Mouse (Mus musculus) forebrain, embryonic 13.5 days (tissue): ENCODE measurements around the gene Atp8a2. TPM values are rescaled to one million over a fixed set of nuclear protein-coding genes. Genes with fewer than 3 reads are reported as not detected.

Experiments used
- ATAC-seq: fragments of 200-750 bp; cut with Nextera tagmentation; 2 replicates; pipeline ENCODE4 v1.8.0; 2017
- H3K27ac ChIP-seq: fragments of 300-500 bp; sonication (generic); 2 replicates; pipeline ENCODE4 v1.5.1; 2015; ENCODE audit warnings: inconsistent platforms, mild to moderate bottlenecking, moderate library complexity
- H3K27me3 ChIP-seq: fragments of 300-500 bp; sonication (generic); 2 replicates; pipeline ENCODE4 v1.6.1; 2015; ENCODE audit warnings: mild to moderate bottlenecking, inconsistent platforms
- H3K36me3 ChIP-seq: fragments of 300-500 bp; sonication (generic); 2 replicates; pipeline ENCODE4 v1.6.1; 2015; ENCODE audit warnings: mild to moderate bottlenecking, inconsistent platforms; ENCODE audit not compliant: poor library complexity, severe bottlenecking
- H3K4me1 ChIP-seq: fragments of 300-500 bp; sonication (generic); 2 replicates; pipeline ENCODE4 v1.6.1; 2015; ENCODE audit warnings: inconsistent platforms
- H3K4me2 ChIP-seq: fragments of 300-500 bp; sonication (generic); 2 replicates; pipeline ENCODE4 v1.6.1; 2015; ENCODE audit warnings: inconsistent platforms, mild to moderate bottlenecking, moderate library complexity
- H3K4me3 ChIP-seq: fragments of 300-500 bp; sonication (generic); 2 replicates; pipeline ENCODE4 v1.5.1; 2015; ENCODE audit warnings: mild to moderate bottlenecking, inconsistent platforms
- H3K9ac ChIP-seq: fragments of 300-500 bp; sonication (generic); 2 replicates; pipeline ENCODE4 v1.6.1; 2015; ENCODE audit warnings: mild to moderate bottlenecking, inconsistent platforms
- H3K9me3 ChIP-seq: fragments of 300-500 bp; sonication (generic); replicated peaks from 2 replicates; pipeline ENCODE4 v1.6.1; 2016; ENCODE audit warnings: inconsistent platforms
- WGBS: fragments of 180-500 bp; shearing (Covaris S2); methylation state at CpG from one replicate; pipeline ENCODE4 v1.1.7; 2015; 5-methylcytosine and 5-hydroxymethylcytosine counted together
- polyA plus RNA-seq: library from polyadenylated mRNA; unstranded; fragments of >200 nt; fragmentation: Nextera tagmentation; extraction: Ambion mirVana; gene quantifications from 2 replicates; pipeline ENCODE4 v1.2.1, GENCODE M21; 2015

The Atp8a2 gene
- polyA plus RNA-seq, 1 experiment from 2014 or later: 16.9 TPM

DNA sequence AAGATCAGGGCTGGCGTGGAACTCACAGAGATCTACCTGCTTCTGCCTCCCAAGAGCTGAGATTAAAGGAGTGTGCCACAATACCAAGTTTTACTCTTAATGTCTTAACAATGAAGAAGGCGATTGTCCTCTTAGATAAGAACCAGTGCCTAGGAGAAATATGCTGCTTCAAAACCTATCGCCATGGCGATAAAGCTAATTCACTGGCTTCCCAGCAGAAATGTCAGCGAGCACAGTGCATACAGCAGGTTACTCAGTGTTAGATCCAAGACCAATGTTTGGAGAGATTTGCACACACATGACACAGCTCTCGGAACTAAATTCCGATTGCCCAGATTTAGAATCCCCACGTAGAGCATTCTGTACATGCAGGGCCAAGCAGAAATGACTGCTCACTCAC, 114.2 kb downstream of the Atp8a2 start:
- H3K4me1 ChIP-seq: peaks cover 10% of the 10 kb centered on the region
- no peak overlapping the region for H3K4me3 ChIP-seq
- 76% methylated on average over 8 of the region's 8 CpGs for WGBS
- H3K4me2 ChIP-seq: no peak overlapping the region
- no peaks in the 10 kb centered on the region for H3K9me3 ChIP-seq
- ATAC-seq: no peak
- H3K9ac ChIP-seq: no peak overlapping the region
- H3K36me3 ChIP-seq: no peaks in the 10 kb centered on the region
- H3K27me3 ChIP-seq: no peaks in the 10 kb centered on the region
- H3K27ac ChIP-seq: no peak overlapping the region

DNA sequence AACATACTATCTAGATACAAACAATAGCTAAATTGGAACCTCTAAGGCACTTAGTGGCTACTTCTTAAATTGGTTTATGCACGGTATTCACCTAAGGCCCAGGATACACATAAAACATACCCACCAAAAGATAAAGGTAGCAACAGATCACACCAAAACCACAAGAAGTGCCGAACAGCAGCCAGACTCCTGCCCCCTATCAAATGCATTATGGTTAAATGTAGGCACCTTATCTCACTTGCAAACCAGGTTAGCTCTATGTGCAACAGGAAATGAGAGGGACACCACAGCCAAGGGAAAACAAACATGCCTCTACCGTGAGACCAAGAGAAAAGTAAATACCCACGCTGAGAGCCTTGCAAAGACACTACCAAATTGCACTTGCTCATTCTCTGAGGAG, 124.5 kb downstream of the Atp8a2 start:
- Histone ChIP-seq H3K4me3 (no peak overlapping the region), H3K36me3 (no peaks in the 10 kb centered on the region), H3K9ac (no peak overlapping the region), H3K27me3 (no peaks in the 10 kb centered on the region), H3K27ac (no peak overlapping the region), H3K4me1 (no peaks in the 10 kb centered on the region), H3K9me3 (no peaks in the 10 kb centered on the region), H3K4me2 (no peak overlapping the region)
- 98% methylated on average over 4 of the region's 4 CpGs for WGBS
- ATAC-seq: no peak

DNA sequence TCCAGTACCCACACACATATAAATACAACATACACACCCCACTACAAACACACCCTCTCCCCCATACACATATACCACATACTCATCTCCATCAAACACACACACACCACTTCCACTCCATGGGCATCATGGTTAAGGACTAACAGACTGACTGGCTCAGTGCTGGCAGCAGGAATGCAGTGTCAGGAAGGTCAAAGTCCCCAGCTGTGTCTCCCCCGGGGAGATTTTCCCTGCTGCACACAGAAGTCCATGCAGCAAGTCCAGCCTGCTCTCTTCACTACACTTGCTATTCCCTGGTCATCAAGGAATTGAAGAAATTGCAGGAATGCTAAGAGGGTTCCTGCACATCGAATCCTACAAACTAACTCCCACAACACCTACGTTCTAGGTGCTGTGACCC, 131.8 kb downstream of the Atp8a2 start:
- Histone ChIP-seq H3K27ac (no peak overlapping the region), H3K4me1 (0 out of 2 replicates have a peak, but pooled peaks cover 4% of the 10 kb centered on the region), H3K36me3 (no peaks in the 10 kb centered on the region), H3K4me2 (no peak overlapping the region), H3K9ac (no peak overlapping the region), H3K4me3 (no peak overlapping the region), H3K9me3 (no peaks in the 10 kb centered on the region), H3K27me3 (no peaks in the 10 kb centered on the region)
- ATAC-seq: no peak
- 84% methylated on average over 3 of the region's 3 CpGs for WGBS

DNA sequence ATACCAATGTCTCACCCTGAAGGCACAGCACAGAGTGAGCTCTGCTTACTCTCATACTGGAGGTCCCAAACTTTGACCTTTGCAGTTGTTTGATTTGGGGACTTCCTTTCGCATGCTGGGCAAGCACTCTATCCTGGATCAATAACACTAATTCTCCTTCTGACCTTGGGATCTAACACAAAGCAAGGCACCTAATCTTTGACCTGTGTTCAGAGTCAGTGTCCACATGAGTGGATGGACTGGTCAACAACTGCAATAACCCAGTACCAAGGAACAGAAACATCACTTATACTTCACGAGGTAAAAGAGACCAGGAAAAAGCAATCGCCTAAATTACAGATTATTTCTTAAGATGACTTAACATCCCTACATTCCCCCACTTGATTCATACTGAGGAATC, 136.0 kb downstream of the Atp8a2 start:
- Histone ChIP-seq H3K36me3 (no peaks in the 10 kb centered on the region), H3K9ac (no peak overlapping the region), H3K4me2 (no peak overlapping the region), H3K27me3 (no peaks in the 10 kb centered on the region), H3K4me1 (0 out of 2 replicates have a peak, but pooled peaks cover 4% of the 10 kb centered on the region), H3K4me3 (no peak overlapping the region), H3K27ac (no peak overlapping the region), H3K9me3 (no peaks in the 10 kb centered on the region)
- WGBS: 86% methylated on average over 3 of the region's 3 CpGs
- ATAC-seq: no peak

DNA sequence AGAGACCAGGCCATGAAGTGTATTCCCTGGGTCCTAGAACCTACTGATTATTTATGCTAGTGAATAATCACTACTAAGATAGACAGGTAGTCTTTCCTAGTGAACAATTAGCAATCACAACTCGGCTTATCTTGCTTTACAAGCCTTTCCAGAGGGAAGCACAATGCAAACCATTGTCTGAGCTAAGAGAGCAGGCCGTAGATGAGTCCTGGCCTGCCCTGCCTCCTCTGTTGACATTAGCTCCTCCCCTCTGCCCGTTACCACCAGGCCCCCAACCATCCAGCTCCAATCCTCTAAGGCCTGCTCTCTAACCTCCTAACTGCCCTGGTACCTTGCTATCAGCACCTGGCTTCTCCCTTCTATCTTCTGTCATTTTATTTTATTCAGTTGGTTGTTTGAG, 138.1 kb downstream of the Atp8a2 start:
- no peak for ATAC-seq
- no peak overlapping the region for H3K4me2 ChIP-seq
- no peaks in the 10 kb centered on the region for H3K27me3 ChIP-seq
- H3K36me3 ChIP-seq: no peaks in the 10 kb centered on the region
- WGBS: 26% methylated on average over 3 of the region's 3 CpGs
- H3K9me3 ChIP-seq: no peaks in the 10 kb centered on the region
- no peak overlapping the region for H3K9ac ChIP-seq
- 0 out of 2 replicates have a peak, but pooled peaks cover 3% of the 10 kb centered on the region for H3K4me1 ChIP-seq
- no peak overlapping the region for H3K27ac ChIP-seq
- no peak overlapping the region for H3K4me3 ChIP-seq

DNA sequence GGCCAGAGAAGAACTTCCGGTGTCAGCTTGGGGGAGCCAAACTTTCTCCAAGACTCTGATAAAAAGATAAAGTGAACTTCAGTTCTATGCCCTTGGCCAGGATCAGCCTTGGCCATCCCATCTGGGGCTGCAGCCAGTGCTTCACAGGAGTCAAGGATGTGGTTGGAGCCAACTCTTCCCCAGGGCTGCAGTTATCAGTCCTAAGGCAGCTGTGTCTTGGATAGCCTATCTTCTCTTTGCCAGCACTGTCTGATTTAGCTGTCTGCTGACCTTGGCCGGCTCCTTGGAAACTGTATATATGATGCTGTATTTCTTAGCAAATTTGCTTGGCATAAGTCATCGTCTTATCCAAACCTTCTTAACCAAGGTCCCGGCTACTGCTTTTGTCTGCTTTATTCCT, 141.7 kb downstream of the Atp8a2 start:
- Histone ChIP-seq H3K36me3 (no peaks in the 10 kb centered on the region), H3K4me1 (no peaks in the 10 kb centered on the region), H3K4me3 (no peak overlapping the region), H3K27me3 (no peaks in the 10 kb centered on the region), H3K27ac (no peak overlapping the region), H3K9ac (no peak overlapping the region), H3K9me3 (no peaks in the 10 kb centered on the region), H3K4me2 (no peak overlapping the region)
- ATAC-seq: no peak
- WGBS: 94% methylated on average over 4 of the region's 4 CpGs

DNA sequence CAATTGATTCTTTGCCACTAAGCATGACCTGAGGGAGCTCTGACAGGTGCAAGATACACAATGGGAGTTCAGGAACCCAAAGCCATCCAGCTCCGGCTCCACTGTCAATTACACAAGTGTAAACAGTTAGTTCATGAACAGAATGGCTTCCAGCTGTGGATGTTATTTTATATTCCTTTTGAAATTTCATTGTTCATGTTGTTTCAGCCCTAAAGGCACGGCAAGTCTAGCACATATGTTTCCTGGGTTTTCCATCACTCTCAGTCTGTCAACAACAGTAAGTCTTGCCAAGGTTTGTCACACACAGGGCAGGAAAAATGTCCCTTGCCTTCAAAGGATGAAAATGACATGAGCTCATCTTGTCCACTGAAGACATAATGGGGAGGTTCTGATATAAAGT, 166.3 kb downstream of the Atp8a2 start:
- WGBS: 76% methylated on average over 2 of the region's 2 CpGs
- Histone ChIP-seq H3K36me3 (no peaks in the 10 kb centered on the region), H3K9me3 (no peaks in the 10 kb centered on the region), H3K9ac (no peak overlapping the region), H3K4me1 (peaks cover 4% of the 10 kb centered on the region; the same call in 1 of the 2 replicates), H3K27me3 (no peaks in the 10 kb centered on the region), H3K27ac (no peak overlapping the region), H3K4me2 (no peak overlapping the region), H3K4me3 (no peak overlapping the region)
- no peak for ATAC-seq

DNA sequence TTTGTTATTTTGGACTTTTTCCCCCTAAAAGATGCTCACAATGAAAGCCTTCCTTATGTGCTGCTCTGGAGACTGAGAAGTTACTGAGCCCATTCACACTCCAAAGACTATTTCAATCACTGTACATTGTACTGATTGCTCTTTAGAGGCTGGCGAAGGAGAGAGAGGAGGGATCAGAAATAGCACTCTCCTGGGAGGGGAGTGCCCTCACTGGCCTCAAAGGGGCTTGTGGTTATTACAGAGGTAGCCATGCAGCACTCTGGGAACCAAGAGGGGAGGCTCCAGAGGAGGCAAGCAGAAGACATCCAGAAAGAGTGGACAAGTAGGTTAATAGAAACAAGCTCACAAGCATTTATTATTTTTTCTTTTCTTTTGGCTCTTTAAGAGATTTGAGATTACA, 169.8 kb downstream of the Atp8a2 start:
- Histone ChIP-seq H3K36me3 (no peaks in the 10 kb centered on the region), H3K4me1 (peaks cover 4% of the 10 kb centered on the region; the same call in 1 of the 2 replicates), H3K27me3 (no peaks in the 10 kb centered on the region), H3K9me3 (no peaks in the 10 kb centered on the region), H3K27ac (no peak overlapping the region), H3K4me2 (no peak overlapping the region), H3K9ac (no peak overlapping the region), H3K4me3 (no peak overlapping the region)
- 59% methylated on average over 1 of the region's 1 CpGs for WGBS
- ATAC-seq: no peak

DNA sequence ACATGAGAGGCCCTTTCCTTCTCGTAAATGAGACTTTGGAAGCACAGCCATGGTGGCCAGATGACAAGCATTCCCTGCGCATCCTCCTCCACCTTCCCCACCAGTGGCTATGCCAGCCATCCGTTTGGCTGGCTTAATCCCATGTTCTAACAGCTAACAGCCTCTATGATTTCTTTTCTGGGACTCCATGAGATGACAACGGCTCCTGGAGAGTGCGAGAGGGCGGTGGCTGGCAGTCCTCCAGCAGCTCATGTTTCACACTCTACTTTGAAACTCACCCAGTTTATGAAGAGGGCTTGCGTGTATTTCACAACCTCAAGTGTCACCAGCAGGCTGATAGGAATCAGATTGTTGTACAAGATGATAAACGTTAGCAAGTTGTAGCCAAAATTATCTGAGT, 170.3 kb downstream of the Atp8a2 start:
- Histone ChIP-seq H3K9ac (no peak overlapping the region), H3K4me3 (no peak overlapping the region), H3K9me3 (no peaks in the 10 kb centered on the region), H3K4me2 (no peak overlapping the region), H3K4me1 (peaks cover 4% of the 10 kb centered on the region; the same call in 1 of the 2 replicates), H3K27me3 (no peaks in the 10 kb centered on the region), H3K27ac (no peak overlapping the region), H3K36me3 (no peaks in the 10 kb centered on the region)
- 62% methylated on average over 8 of the region's 8 CpGs for WGBS
- no peak for ATAC-seq

DNA sequence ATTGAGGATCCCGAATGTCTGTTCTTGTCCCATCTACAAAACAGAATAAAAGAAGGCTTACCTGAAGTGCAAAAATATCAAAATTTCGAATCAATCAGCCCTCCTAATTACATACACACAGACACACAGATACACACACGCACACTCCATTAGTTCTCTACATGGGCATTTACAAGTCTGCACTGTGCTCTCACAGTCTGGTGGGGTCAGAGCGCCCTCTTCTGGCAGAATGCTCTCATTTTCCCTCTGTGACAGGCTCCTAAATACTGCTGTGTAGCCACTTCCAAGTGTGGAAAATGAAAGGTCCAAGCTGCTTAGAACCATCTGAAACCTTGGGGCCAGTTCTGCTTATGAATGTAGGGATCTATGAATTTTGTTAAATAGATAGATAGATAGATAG, 181.1 kb downstream of the Atp8a2 start:
- peak; percentile 95 for ATAC-seq
- Histone ChIP-seq H3K4me1 (no peaks in the 10 kb centered on the region), H3K9me3 (no peaks in the 10 kb centered on the region), H3K27me3 (no peaks in the 10 kb centered on the region; the same call in 1 of the 2 replicates), H3K9ac (no peak overlapping the region), H3K36me3 (0 out of 2 replicates have a peak, but pooled peaks cover 6% of the 10 kb centered on the region), H3K27ac (no peak overlapping the region), H3K4me3 (no peak overlapping the region), H3K4me2 (no peak overlapping the region)
- 29% methylated on average over 4 of the region's 4 CpGs for WGBS

DNA sequence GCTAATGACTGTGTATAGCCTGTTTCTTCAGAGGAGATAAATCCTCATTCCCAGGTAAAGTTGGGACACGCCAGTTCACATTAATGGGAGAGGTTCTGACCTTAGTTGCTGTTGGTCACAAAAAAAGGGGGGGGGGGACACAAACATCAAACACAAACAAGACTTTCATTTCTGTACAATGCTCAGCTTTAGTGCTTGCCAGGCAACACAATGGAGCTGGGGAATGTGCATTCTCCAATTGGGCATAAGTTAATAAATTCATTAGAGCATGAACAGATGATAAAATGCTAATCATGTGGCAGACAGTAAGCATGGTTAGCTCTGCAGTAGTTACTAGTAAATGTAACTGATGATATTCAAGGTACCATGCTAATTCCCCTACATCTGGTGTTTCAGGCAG, 195.2 kb downstream of the Atp8a2 start:
- H3K27me3 ChIP-seq: no peaks in the 10 kb centered on the region
- peaks cover 18% of the 10 kb centered on the region for H3K36me3 ChIP-seq
- no peaks in the 10 kb centered on the region for H3K9me3 ChIP-seq
- WGBS: 76% methylated on average over 1 of the region's 1 CpGs
- H3K27ac ChIP-seq: no peak overlapping the region
- no peaks in the 10 kb centered on the region for H3K4me1 ChIP-seq
- no peak for ATAC-seq
- no peak overlapping the region for H3K4me2 ChIP-seq
- no peak overlapping the region for H3K9ac ChIP-seq
- H3K4me3 ChIP-seq: no peak overlapping the region

DNA sequence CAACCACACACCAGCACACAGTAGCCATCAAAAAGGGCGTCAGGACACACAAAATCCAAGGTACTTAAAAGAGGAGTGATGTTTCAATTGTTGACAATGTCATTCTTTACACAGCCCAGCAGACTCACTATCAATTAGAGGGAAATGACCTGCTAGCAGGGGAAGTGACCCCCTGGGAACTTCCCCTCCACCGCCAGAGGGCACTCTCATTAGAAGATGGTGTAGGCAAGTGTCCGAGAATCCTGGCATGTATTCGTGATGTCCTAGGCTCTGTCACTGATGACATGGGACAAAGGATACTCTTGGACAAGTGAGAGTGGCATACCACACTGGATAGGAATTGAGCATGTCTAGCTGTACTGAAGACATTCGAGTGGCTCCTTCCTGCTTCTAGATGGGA, 208.1 kb downstream of the Atp8a2 start:
- no peak overlapping the region for H3K4me3 ChIP-seq
- H3K27me3 ChIP-seq: no peaks in the 10 kb centered on the region
- WGBS: 66% methylated on average over 5 of the region's 5 CpGs
- no peak overlapping the region for H3K27ac ChIP-seq
- H3K36me3 ChIP-seq: no peaks in the 10 kb centered on the region
- H3K4me1 ChIP-seq: no peaks in the 10 kb centered on the region
- no peak overlapping the region for H3K9ac ChIP-seq
- H3K4me2 ChIP-seq: no peak overlapping the region
- H3K9me3 ChIP-seq: no peaks in the 10 kb centered on the region
- ATAC-seq: no peak

DNA sequence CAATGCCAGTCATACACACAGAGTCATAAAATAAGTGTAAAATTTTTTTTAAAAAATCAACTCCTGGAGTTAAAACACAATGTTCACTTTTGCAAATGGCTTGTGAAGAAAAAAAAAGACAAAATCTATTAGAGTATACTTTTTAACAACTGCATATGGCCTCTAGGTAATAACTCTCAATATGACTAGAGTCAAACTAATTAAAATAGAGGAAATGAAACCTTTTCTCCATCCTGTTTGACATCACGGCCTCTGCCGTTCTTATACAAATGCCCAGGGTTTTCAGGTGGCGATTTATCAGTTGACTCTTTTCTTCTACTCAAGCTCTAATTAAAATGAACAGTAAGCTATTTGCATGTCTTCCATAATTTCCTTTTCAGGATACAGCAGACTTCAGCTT, 209.0 kb downstream of the Atp8a2 start:
- Histone ChIP-seq H3K27ac (no peak overlapping the region), H3K27me3 (no peaks in the 10 kb centered on the region), H3K4me2 (no peak overlapping the region), H3K4me3 (no peak overlapping the region), H3K36me3 (no peaks in the 10 kb centered on the region), H3K9me3 (no peaks in the 10 kb centered on the region), H3K4me1 (no peaks in the 10 kb centered on the region), H3K9ac (no peak overlapping the region)
- WGBS: 73% methylated on average over 3 of the region's 3 CpGs
- ATAC-seq: no peak
